Mouse (Mus musculus): ENCODE measurements around the gene Irgq. TPM values are rescaled to one million over a fixed set of nuclear protein-coding genes. Genes with fewer than 3 reads are reported as not detected.
A peak's percentile ranks its signal among the peaks of the same experiment; 100 is the strongest.

Gene Irgq
- polyA plus RNA-seq, 1 experiment from 2014 or later = 3.5 TPM

DNA sequence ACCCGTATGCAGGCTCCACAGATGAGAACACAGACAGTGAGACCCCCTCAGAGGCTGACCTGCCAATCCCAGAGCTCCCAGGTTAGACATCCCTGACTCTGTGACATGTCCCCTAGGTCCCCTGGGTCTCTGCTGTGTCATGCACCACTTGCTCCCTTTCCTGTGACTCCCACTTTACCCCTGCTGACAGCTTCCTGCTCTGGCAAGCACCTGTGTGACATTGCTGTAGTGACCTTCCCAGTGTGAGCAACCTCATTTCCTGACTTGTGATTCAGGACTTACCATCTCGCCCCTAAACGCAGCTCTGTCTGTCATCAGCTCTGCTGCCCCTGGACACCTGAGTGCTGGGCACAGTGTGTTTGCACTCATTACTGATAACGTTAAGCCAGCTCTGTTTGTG, 40.6 kb downstream of the Irgq start:
- no peak overlapping the region for H3K27ac ChIP-seq (ENCODE audit: low read length)
- peaks cover 18% of the 10 kb centered on the region for H3K36me3 ChIP-seq (ENCODE audit: insufficient read depth, low read length)
- H3K9ac ChIP-seq (replicated peaks; ENCODE audit: low read depth) = no peak overlapping the region
- TF ChIP-seq CTCF (IDR thresholded peaks at IDR 0.05) (no peak), EP300 (IDR thresholded peaks at IDR 0.05) (no peak)
- H3K4me3 ChIP-seq (ENCODE audit: low read depth, low read length) = no peak overlapping the region
- no peaks in the 10 kb centered on the region for H3K27me3 ChIP-seq (replicated peaks; ENCODE audit: insufficient read depth, low read length)
- ATAC-seq (no peak), DNase-seq (ENCODE audit: low spot score) (no peak)
- no peak overlapping the region for H3K4me2 ChIP-seq (replicated peaks; ENCODE audit: low read depth, low read length)
- no peaks in the 10 kb centered on the region for H3K9me3 ChIP-seq (ENCODE audit: low read length)
- H3K4me1 ChIP-seq (ENCODE audit: insufficient read depth, low read depth, low read length) = no peaks in the 10 kb centered on the region
- 72% methylated on average over 4 of the region's 4 CpGs for WGBS

DNA sequence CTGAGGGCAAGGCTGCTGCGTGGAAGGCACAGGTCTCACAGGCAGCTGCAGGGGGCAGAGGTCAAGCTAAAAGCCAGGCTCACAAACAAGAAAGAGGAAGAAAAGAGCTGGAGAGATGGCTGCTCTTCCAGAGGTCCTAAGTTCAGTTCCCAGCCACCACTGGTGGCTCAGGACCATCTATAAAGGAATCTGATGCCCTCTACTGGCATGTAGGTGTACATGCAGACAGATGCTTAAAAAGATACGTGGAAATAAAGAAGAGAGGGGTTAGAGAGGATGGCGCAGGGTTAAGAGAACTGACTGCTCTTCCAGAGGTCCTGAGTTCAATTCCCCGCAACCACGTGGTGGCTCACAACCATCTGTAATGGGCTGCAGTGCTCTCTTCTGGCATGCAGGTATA, 42.0 kb downstream of the Irgq start:
- no peak overlapping the region for H3K27ac ChIP-seq (ENCODE audit: low read length)
- DNase-seq (ENCODE audit: low spot score) = no peak
- no peak for ATAC-seq
- H3K9ac ChIP-seq (replicated peaks; ENCODE audit: low read depth) = no peak overlapping the region
- no peaks in the 10 kb centered on the region for H3K27me3 ChIP-seq (replicated peaks; ENCODE audit: insufficient read depth, low read length)
- TF ChIP-seq EP300 (IDR thresholded peaks at IDR 0.05) (no peak), CTCF (IDR thresholded peaks at IDR 0.05) (peak; percentile 53)
- peaks cover 11% of the 10 kb centered on the region; the same call in 1 of the 2 replicates for H3K36me3 ChIP-seq (ENCODE audit: insufficient read depth, low read length)
- no peaks in the 10 kb centered on the region for H3K4me1 ChIP-seq (ENCODE audit: insufficient read depth, low read depth, low read length)
- H3K4me3 ChIP-seq (ENCODE audit: low read depth, low read length) = no peak overlapping the region
- H3K4me2 ChIP-seq (replicated peaks; ENCODE audit: low read depth, low read length) = no peak overlapping the region
- no peaks in the 10 kb centered on the region for H3K9me3 ChIP-seq (ENCODE audit: low read length)
- WGBS = 52% methylated on average over 5 of the region's 5 CpGs

- TF ChIP-seq CTCF (IDR thresholded peaks at IDR 0.05) = no peak
- TF ChIP-seq EP300 (IDR thresholded peaks at IDR 0.05) = no peak
- Histone ChIP-seq H3K4me2 (replicated peaks; ENCODE audit: low read depth, low read length) (no peak overlapping the region), H3K27ac (ENCODE audit: low read length) (no peak overlapping the region), H3K4me1 (ENCODE audit: insufficient read depth, low read depth, low read length) (no peaks in the 10 kb centered on the region), H3K27me3 (replicated peaks; ENCODE audit: insufficient read depth, low read length) (no peaks in the 10 kb centered on the region), H3K9ac (replicated peaks; ENCODE audit: low read depth) (no peak overlapping the region), H3K36me3 (ENCODE audit: insufficient read depth, low read length) (0 out of 2 replicates have a peak, but pooled peaks cover 4% of the 10 kb centered on the region), H3K4me3 (ENCODE audit: low read depth, low read length) (no peak overlapping the region), H3K9me3 (ENCODE audit: low read length) (no peaks in the 10 kb centered on the region)
- ATAC-seq (peak; percentile 32), DNase-seq (ENCODE audit: low spot score) (peak; percentile 15)
- 51% methylated on average over 12 of the region's 12 CpGs for WGBS
These were observed 43.8 kb downstream of the Irgq start for GRCm38 (mm10) chr7:24574224-24574796.

DNA sequence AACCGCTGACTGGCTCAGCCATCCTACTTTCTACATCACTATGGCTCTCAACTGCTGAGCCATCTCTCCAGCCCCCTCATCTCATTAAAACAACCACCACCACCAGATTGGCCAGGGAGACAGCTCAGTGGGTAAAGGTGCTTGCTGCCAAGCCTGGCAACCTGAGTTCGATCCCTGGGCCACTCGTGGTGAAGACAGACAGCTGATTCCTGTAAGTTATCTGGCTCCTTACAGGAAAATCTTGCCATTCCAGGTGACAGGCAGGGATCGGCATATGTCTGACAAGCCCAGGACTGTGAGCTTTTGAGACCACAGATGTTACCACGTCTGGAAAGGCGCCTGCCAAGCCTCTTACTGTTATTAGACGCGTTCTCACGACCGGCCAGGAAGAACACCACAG, 47.3 kb downstream of the Irgq start:
- WGBS = 87% methylated on average over 10 of the region's 10 CpGs
- no peak overlapping the region for H3K4me2 ChIP-seq (replicated peaks; ENCODE audit: low read depth, low read length)
- ATAC-seq (no peak), DNase-seq (ENCODE audit: low spot score) (no peak)
- no peaks in the 10 kb centered on the region for H3K9me3 ChIP-seq (ENCODE audit: low read length)
- TF ChIP-seq CTCF (IDR thresholded peaks at IDR 0.05) (no peak), EP300 (IDR thresholded peaks at IDR 0.05) (no peak)
- H3K27me3 ChIP-seq (replicated peaks; ENCODE audit: insufficient read depth, low read length) = no peaks in the 10 kb centered on the region
- no peak overlapping the region for H3K9ac ChIP-seq (replicated peaks; ENCODE audit: low read depth)
- H3K27ac ChIP-seq (ENCODE audit: low read length) = no peak overlapping the region
- H3K4me3 ChIP-seq (ENCODE audit: low read depth, low read length) = no peak overlapping the region
- no peaks in the 10 kb centered on the region for H3K4me1 ChIP-seq (ENCODE audit: insufficient read depth, low read depth, low read length)
- H3K36me3 ChIP-seq (ENCODE audit: insufficient read depth, low read length) = no peaks in the 10 kb centered on the region

GRCm38 (mm10) chr7:24584876-24585275, 54.4 kb downstream of the Irgq start:
- WGBS = 84% methylated on average over 6 of the region's 6 CpGs
- TF ChIP-seq CTCF (IDR thresholded peaks at IDR 0.05) (no peak), EP300 (IDR thresholded peaks at IDR 0.05) (no peak)

DNA sequence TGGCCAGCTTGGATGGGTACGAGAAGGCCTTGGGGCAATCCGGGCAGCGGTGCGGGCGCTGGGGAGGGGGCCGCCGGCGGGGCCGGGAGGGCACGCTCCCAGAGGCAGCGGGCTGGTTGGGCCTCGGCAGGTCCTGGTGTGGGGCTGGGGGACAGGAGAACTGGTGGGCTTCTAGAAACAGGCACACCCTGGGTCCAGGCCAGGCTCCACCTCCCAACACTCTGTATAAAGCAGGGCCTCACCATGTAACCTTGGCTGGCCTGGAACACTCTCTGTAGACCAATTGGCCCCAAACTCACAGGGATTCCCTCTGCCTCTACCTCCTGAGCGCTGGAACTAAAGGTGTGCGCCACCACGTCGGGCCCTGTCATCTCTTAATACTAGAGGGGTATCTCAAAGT, 55.5 kb downstream of the Irgq start:
- no peak for TF ChIP-seq CTCF (IDR thresholded peaks at IDR 0.05)
- TF ChIP-seq EP300 (IDR thresholded peaks at IDR 0.05) = no peak
- Histone ChIP-seq H3K9me3 (ENCODE audit: low read length) (no peaks in the 10 kb centered on the region), H3K27ac (ENCODE audit: low read length) (no peak overlapping the region), H3K4me3 (ENCODE audit: low read depth, low read length) (no peak overlapping the region), H3K4me1 (ENCODE audit: insufficient read depth, low read depth, low read length) (no peaks in the 10 kb centered on the region), H3K36me3 (ENCODE audit: insufficient read depth, low read length) (no peaks in the 10 kb centered on the region), H3K9ac (replicated peaks; ENCODE audit: low read depth) (no peak overlapping the region), H3K4me2 (replicated peaks; ENCODE audit: low read depth, low read length) (no peak overlapping the region), H3K27me3 (replicated peaks; ENCODE audit: insufficient read depth, low read length) (0 out of 2 replicates have a peak, but pooled peaks cover 9% of the 10 kb centered on the region)
- WGBS = 46% methylated on average over 15 of the region's 16 CpGs
- ATAC-seq = no peak
- DNase-seq (ENCODE audit: low spot score) = no peak

More at GRCm38 (mm10) chr7:24584876-24585275, 54.4 kb downstream of the Irgq start:
- Histone ChIP-seq H3K27ac (ENCODE audit: low read length) (no peak overlapping the region), H3K9me3 (ENCODE audit: low read length) (no peaks in the 10 kb centered on the region), H3K4me3 (ENCODE audit: low read depth, low read length) (no peak overlapping the region), H3K9ac (replicated peaks; ENCODE audit: low read depth) (no peak overlapping the region), H3K27me3 (replicated peaks; ENCODE audit: insufficient read depth, low read length) (0 out of 2 replicates have a peak, but pooled peaks cover 9% of the 10 kb centered on the region), H3K36me3 (ENCODE audit: insufficient read depth, low read length) (no peaks in the 10 kb centered on the region), H3K4me2 (replicated peaks; ENCODE audit: low read depth, low read length) (no peak overlapping the region), H3K4me1 (ENCODE audit: insufficient read depth, low read depth, low read length) (no peaks in the 10 kb centered on the region)
- DNase-seq (ENCODE audit: low spot score) = no peak
- no peak for ATAC-seq
